Mouse (Mus musculus): ENCODE data around the gene Phtf2. TPM values are rescaled to one million over a fixed set of nuclear protein-coding genes. Genes with fewer than 3 reads are reported as not detected.

Phtf2 gene
- polyA plus RNA-seq, 1 experiment from 2014 or later: 18.2 TPM

GRCm38 (mm10) chr5:20880797-20881775 is 838 bp downstream of the Phtf2 start:
- peak overlapping the region; percentile 71 for H3K4me2 ChIP-seq
- peaks cover 22% of the 10 kb centered on the region for H3K4me1 ChIP-seq (replicated peaks; ENCODE audit: control insufficient read depth, insufficient read depth, low read length)
- 2% methylated on average over 60 of the region's 64 CpGs for WGBS
- ATAC-seq (replicated peaks; ENCODE audit: low FRiP score): no peak
- peak overlapping the region; percentile 95 for H3K27ac ChIP-seq (ENCODE audit: low read depth, low read length)
- H3K27me3 ChIP-seq (replicated peaks; ENCODE audit: control insufficient read depth, insufficient read depth, low read length): no peaks in the 10 kb centered on the region
- peaks cover 3% of the 10 kb centered on the region; the same call in 1 of the 2 replicates for H3K36me3 ChIP-seq (ENCODE audit: control insufficient read depth, insufficient read depth, low read length)
- H3K4me3 ChIP-seq (ENCODE audit: low read depth, low read length): peak overlapping the region; percentile 92
- DNase-seq (ENCODE audit: low spot score): peak; percentile 65
- H3K9ac ChIP-seq (ENCODE audit: low read depth, low read length): peak overlapping the region; percentile 93
- no peaks in the 10 kb centered on the region for H3K9me3 ChIP-seq (ENCODE audit: control insufficient read depth, low read length)

- DNase-seq (ENCODE audit: low spot score): no peak
Measured at GRCm38 (mm10) chr5:20880386-20880785, 1.5 kb downstream of the Phtf2 start.

GRCm38 (mm10) chr5:20876934-20877426 is 4.9 kb downstream of the Phtf2 start:
- Histone ChIP-seq H3K9ac (ENCODE audit: low read depth, low read length) (no peak overlapping the region), H3K9me3 (ENCODE audit: control insufficient read depth, low read length) (no peaks in the 10 kb centered on the region), H3K27ac (ENCODE audit: low read depth, low read length) (no peak overlapping the region), H3K4me2 (no peak overlapping the region), H3K27me3 (replicated peaks; ENCODE audit: control insufficient read depth, insufficient read depth, low read length) (no peaks in the 10 kb centered on the region), H3K36me3 (ENCODE audit: control insufficient read depth, insufficient read depth, low read length) (no peaks in the 10 kb centered on the region), H3K4me1 (replicated peaks; ENCODE audit: control insufficient read depth, insufficient read depth, low read length) (peaks cover 12% of the 10 kb centered on the region; the same call in 1 of the 2 replicates), H3K4me3 (ENCODE audit: low read depth, low read length) (no peak overlapping the region)
- no peak for DNase-seq (ENCODE audit: low spot score)
- 44% methylated on average over 1 of the region's 1 CpGs for WGBS
- no peak for ATAC-seq (replicated peaks; ENCODE audit: low FRiP score)

More at GRCm38 (mm10) chr5:20880386-20880785, 1.5 kb downstream of the Phtf2 start:
- Histone ChIP-seq H3K4me1 (replicated peaks; ENCODE audit: control insufficient read depth, insufficient read depth, low read length) (peaks cover 22% of the 10 kb centered on the region), H3K4me2 (peak overlapping the region; percentile 71), H3K9ac (ENCODE audit: low read depth, low read length) (peak overlapping the region; percentile 41; the same call in 1 of the 2 replicates), H3K27me3 (replicated peaks; ENCODE audit: control insufficient read depth, insufficient read depth, low read length) (no peaks in the 10 kb centered on the region), H3K4me3 (ENCODE audit: low read depth, low read length) (peak overlapping the region; percentile 92), H3K9me3 (ENCODE audit: control insufficient read depth, low read length) (no peaks in the 10 kb centered on the region), H3K27ac (ENCODE audit: low read depth, low read length) (no peak overlapping the region), H3K36me3 (ENCODE audit: control insufficient read depth, insufficient read depth, low read length) (peaks cover 1% of the 10 kb centered on the region; the same call in 1 of the 2 replicates)
- WGBS: 60% methylated on average over 2 of the region's 2 CpGs
- no peak for ATAC-seq (replicated peaks; ENCODE audit: low FRiP score)

GRCm38 (mm10) chr5:20873146-20873545 is 8.8 kb downstream of the Phtf2 start:
- ATAC-seq (replicated peaks; ENCODE audit: low FRiP score) (no peak), DNase-seq (ENCODE audit: low spot score) (no peak)
- no peak overlapping the region for H3K4me3 ChIP-seq (ENCODE audit: low read depth, low read length)
- peaks cover 5% of the 10 kb centered on the region; the same call in 1 of the 2 replicates for H3K4me1 ChIP-seq (replicated peaks; ENCODE audit: control insufficient read depth, insufficient read depth, low read length)
- H3K27me3 ChIP-seq (replicated peaks; ENCODE audit: control insufficient read depth, insufficient read depth, low read length): no peaks in the 10 kb centered on the region
- H3K4me2 ChIP-seq: no peak overlapping the region
- H3K36me3 ChIP-seq (ENCODE audit: control insufficient read depth, insufficient read depth, low read length): no peaks in the 10 kb centered on the region
- H3K27ac ChIP-seq (ENCODE audit: low read depth, low read length): no peak overlapping the region
- no peak overlapping the region for H3K9ac ChIP-seq (ENCODE audit: low read depth, low read length)
- WGBS: 86% methylated on average over 1 of the region's 1 CpGs
- no peaks in the 10 kb centered on the region for H3K9me3 ChIP-seq (ENCODE audit: control insufficient read depth, low read length)

GRCm38 (mm10) chr5:20865193-20865755 is 16.6 kb downstream of the Phtf2 start:
- no peaks in the 10 kb centered on the region for H3K4me1 ChIP-seq (replicated peaks; ENCODE audit: control insufficient read depth, insufficient read depth, low read length)
- H3K4me2 ChIP-seq: no peak overlapping the region
- H3K27me3 ChIP-seq (replicated peaks; ENCODE audit: control insufficient read depth, insufficient read depth, low read length): no peaks in the 10 kb centered on the region
- H3K36me3 ChIP-seq (ENCODE audit: control insufficient read depth, insufficient read depth, low read length): no peaks in the 10 kb centered on the region
- no peak overlapping the region for H3K4me3 ChIP-seq (ENCODE audit: low read depth, low read length)
- WGBS: 87% methylated on average over 2 of the region's 2 CpGs
- no peak for ATAC-seq (replicated peaks; ENCODE audit: low FRiP score)
- no peaks in the 10 kb centered on the region for H3K9me3 ChIP-seq (ENCODE audit: control insufficient read depth, low read length)
- no peak overlapping the region for H3K27ac ChIP-seq (ENCODE audit: low read depth, low read length)
- DNase-seq (ENCODE audit: low spot score): no peak
- no peak overlapping the region for H3K9ac ChIP-seq (ENCODE audit: low read depth, low read length)

- 82% methylated on average over 4 of the region's 4 CpGs for WGBS
- H3K9me3 ChIP-seq (ENCODE audit: control insufficient read depth, low read length): no peaks in the 10 kb centered on the region
- H3K9ac ChIP-seq (ENCODE audit: low read depth, low read length): no peak overlapping the region
- no peak overlapping the region for H3K4me3 ChIP-seq (ENCODE audit: low read depth, low read length)
- H3K27ac ChIP-seq (ENCODE audit: low read depth, low read length): no peak overlapping the region
- no peaks in the 10 kb centered on the region for H3K4me1 ChIP-seq (replicated peaks; ENCODE audit: control insufficient read depth, insufficient read depth, low read length)
- no peaks in the 10 kb centered on the region for H3K27me3 ChIP-seq (replicated peaks; ENCODE audit: control insufficient read depth, insufficient read depth, low read length)
- no peak overlapping the region for H3K4me2 ChIP-seq
- ATAC-seq (replicated peaks; ENCODE audit: low FRiP score): no peak
- DNase-seq (ENCODE audit: low spot score): no peak
- H3K36me3 ChIP-seq (ENCODE audit: control insufficient read depth, insufficient read depth, low read length): no peaks in the 10 kb centered on the region
Measured at GRCm38 (mm10) chr5:20864216-20864969, 17.5 kb downstream of the Phtf2 start.

- ATAC-seq (replicated peaks; ENCODE audit: low FRiP score): no peak
- DNase-seq (ENCODE audit: low spot score): no peak
- no peaks in the 10 kb centered on the region for H3K36me3 ChIP-seq (ENCODE audit: control insufficient read depth, insufficient read depth, low read length)
- no peaks in the 10 kb centered on the region for H3K27me3 ChIP-seq (replicated peaks; ENCODE audit: control insufficient read depth, insufficient read depth, low read length)
- no peaks in the 10 kb centered on the region for H3K4me1 ChIP-seq (replicated peaks; ENCODE audit: control insufficient read depth, insufficient read depth, low read length)
- WGBS: 89% methylated on average over 2 of the region's 2 CpGs
- H3K27ac ChIP-seq (ENCODE audit: low read depth, low read length): no peak overlapping the region
- no peak overlapping the region for H3K4me3 ChIP-seq (ENCODE audit: low read depth, low read length)
- H3K9ac ChIP-seq (ENCODE audit: low read depth, low read length): no peak overlapping the region
- no peaks in the 10 kb centered on the region for H3K9me3 ChIP-seq (ENCODE audit: control insufficient read depth, low read length)
- H3K4me2 ChIP-seq: no peak overlapping the region
Measured at GRCm38 (mm10) chr5:20861901-20862300, 20.0 kb downstream of the Phtf2 start.

GRCm38 (mm10) chr5:20860565-20860964 is 21.4 kb downstream of the Phtf2 start:
- Histone ChIP-seq H3K36me3 (ENCODE audit: control insufficient read depth, insufficient read depth, low read length) (no peaks in the 10 kb centered on the region), H3K9ac (ENCODE audit: low read depth, low read length) (no peak overlapping the region), H3K4me1 (replicated peaks; ENCODE audit: control insufficient read depth, insufficient read depth, low read length) (no peaks in the 10 kb centered on the region), H3K27me3 (replicated peaks; ENCODE audit: control insufficient read depth, insufficient read depth, low read length) (no peaks in the 10 kb centered on the region), H3K4me3 (ENCODE audit: low read depth, low read length) (no peak overlapping the region), H3K9me3 (ENCODE audit: control insufficient read depth, low read length) (no peaks in the 10 kb centered on the region), H3K27ac (ENCODE audit: low read depth, low read length) (no peak overlapping the region), H3K4me2 (no peak overlapping the region)
- WGBS: 87% methylated on average over 4 of the region's 4 CpGs
- ATAC-seq (replicated peaks; ENCODE audit: low FRiP score) (no peak), DNase-seq (ENCODE audit: low spot score) (no peak)
